ENCODE assay signal across 8 mouse cellular contexts in the genomic region with DNA sequence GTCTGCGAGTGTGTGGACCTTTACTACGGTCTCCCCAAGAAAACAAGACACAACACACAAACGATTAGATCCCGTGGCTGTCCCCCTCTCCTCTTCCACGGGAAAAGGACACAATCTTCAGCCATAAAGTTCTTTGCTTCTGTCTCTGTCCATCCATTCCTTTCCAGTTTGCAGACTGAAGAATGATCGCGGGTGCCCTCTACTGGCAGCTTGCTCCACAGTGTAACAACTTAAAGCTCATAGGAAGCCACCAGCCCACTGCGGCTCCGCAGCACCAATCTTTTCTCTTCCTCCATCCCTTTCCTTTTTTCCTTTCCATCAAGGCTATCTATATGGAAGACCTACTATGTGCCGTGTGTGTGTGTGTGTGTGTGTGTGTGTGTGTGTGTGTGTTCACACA.
DNase-seq lines count a peak whose midpoint lies in the region; ATAC-seq and TF ChIP-seq lines count a peak whose summit lies in the region.

No protein-coding gene starts in this region.

- intact Hi-C loops in gastrocnemius, postnatal 14 days (cut with DNase I; ENCODE audit: low total_unique reads) = loop anchor here (10.0 kb wide), 1 partner anchor 553 kb away; a partner anchor contains a TSS
- intact Hi-C loops in left cerebral cortex, adult 2 months (cut with DNase I) = loop anchor here (1.0 to 5.0 kb wide), 5 partner anchors 189 to 561 kb away; no protein-coding TSS in a partner anchor

- DNase-seq in adrenal gland, adult 2 months = peak; percentile 72
- DNase-seq in embryo, embryonic 10 days (ENCODE audit: low spot score) = peak; percentile 95
- DNase-seq in gastrocnemius, postnatal 14 days = peak; percentile 86
- peak; percentile 86 to 89 for DNase-seq in left cerebral cortex, adult 2 months (ENCODE audit: extremely low spot score in 1 of 2, low spot score in 2 of 2)
- DNase-seq in right cerebral cortex, postnatal 36 days (ENCODE audit: low spot score in 2 of 2) = peak; percentile 77 to 80

- ATAC-seq in inflammation-experienced regulatory T-cells, adult 6 months = peak; percentile 41
- peak; percentile 73 for ATAC-seq in megakaryocyte progenitor cell, adult 5-6 weeks (replicated peaks; ENCODE audit: poor library complexity)
- ATAC-seq in activated CD4-positive, CD25-positive, alpha-beta regulatory T cell, adult 4 months = no peak

- no peak overlapping the region for H3K27ac ChIP-seq in left cerebral cortex, adult 2 months

- no peak overlapping the region for H3K4me3 ChIP-seq in left cerebral cortex, adult 2 months

- TF ChIP-seq CTCF in left cerebral cortex, adult 2 months (IDR thresholded peaks at IDR 0.05) = peak; percentile 80
